Mouse (Mus musculus): ENCODE measurements around the gene Slc45a2.

DNA sequence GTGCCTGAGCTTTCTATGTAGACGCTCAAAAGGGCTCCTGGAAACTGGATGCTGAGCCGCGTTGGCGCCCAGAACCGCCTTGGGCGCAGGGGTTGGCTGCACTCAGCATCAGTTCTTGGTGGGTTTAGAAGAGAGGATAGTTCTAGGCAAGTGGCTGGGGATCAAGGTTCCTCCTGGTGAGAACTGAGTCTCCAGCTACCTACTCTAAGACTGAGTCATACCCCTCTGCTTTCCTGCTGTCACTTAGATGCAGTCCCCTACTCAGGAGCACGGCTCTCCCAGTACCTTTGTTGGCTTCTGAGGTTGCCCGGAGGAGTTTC is 36.8 kb downstream of the Slc45a2 start:
- TF ChIP-seq POLR2A (IDR thresholded peaks at IDR 0.05; ENCODE audit: borderline replicate concordance, extremely low read depth, insufficient read depth, insufficient read length, poor library complexity, severe bottlenecking) = no peak
- TF ChIP-seq CTCF (IDR thresholded peaks at IDR 0.05; ENCODE audit: borderline replicate concordance, extremely low read depth, insufficient read depth, insufficient read length) = no peak

Data from brain, embryonic 14.5 days (tissue).